Mouse (Mus musculus): ENCODE measurements around the gene Hspa1l. TPM values are rescaled to one million over a fixed set of nuclear protein-coding genes. Genes with fewer than 3 reads are reported as not detected.
"Not testable (repeated sequence)": the region's sequence is repeated elsewhere in the genome, so short reads cannot be mapped to it uniquely, and the experiment has no call there.

Gene Hspa1l
- polyA plus RNA-seq, 1 experiment from 2014 or later: 0.53 TPM

DNA sequence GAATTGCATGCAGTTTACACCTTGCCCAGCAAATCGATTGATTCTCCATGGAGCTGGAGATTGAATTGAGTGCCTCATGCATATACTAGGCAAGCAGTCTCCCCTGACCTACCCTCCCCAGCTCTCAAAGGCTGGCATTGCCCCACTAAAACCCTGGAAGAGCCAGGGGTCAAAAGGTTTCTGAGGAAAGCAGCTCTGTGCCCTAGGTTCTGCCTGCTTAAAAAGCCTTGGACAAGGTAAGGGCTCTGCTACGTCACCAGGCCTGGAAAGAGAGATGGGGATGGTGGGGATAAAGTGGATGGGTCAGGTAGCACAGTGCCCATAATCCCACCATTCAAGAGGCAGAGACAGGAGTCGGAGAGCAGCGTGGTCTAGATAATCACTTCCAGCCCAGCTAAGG, 17.7 kb upstream of the Hspa1l start:
- Histone ChIP-seq H3K4me3 (ENCODE audit: low read depth, low read length) (no peak overlapping the region), H3K36me3 (ENCODE audit: control insufficient read depth, insufficient read depth, low read length) (peaks cover 17% of the 10 kb centered on the region), H3K4me2 (ENCODE audit: low read length) (no peak overlapping the region), H3K27me3 (replicated peaks; ENCODE audit: control insufficient read depth, insufficient read depth, low read length) (no peaks in the 10 kb centered on the region; the same call in 1 of the 2 replicates), H3K4me1 (replicated peaks; ENCODE audit: control insufficient read depth, insufficient read depth, low read length) (peaks cover 4% of the 10 kb centered on the region; the same call in 1 of the 2 replicates), H3K9me3 (ENCODE audit: control insufficient read depth, low read length) (no peaks in the 10 kb centered on the region), H3K27ac (ENCODE audit: low read depth) (no peak overlapping the region), H3K9ac (ENCODE audit: low read length) (no peak overlapping the region)
- DNase-seq (ENCODE audit: low spot score) (no peak), ATAC-seq (replicated peaks; ENCODE audit: low FRiP score, low TSS enrichment, low read depth) (no peak)
- WGBS: 79% methylated on average over 4 of the region's 4 CpGs

DNA sequence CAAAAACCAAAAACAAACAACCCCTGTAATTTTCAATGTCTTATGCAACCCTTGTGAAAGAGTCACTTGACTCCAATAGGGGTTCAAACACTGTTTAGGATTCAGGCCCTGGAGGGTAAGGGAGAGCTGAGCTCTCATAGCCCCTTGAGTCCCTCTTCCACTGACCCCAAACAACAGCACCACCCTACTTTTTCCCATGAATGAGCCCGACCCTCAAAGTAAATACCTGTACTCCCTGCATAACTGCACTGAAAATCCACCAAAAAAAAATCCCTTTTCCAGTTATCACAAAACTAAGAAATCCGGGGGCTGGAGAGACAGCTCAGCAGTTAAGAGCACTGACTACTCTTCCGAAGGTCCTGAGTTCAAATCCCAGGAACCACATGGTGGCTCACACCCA, 16.6 kb upstream of the Hspa1l start:
- H3K27me3 ChIP-seq (replicated peaks; ENCODE audit: control insufficient read depth, insufficient read depth, low read length): no peaks in the 10 kb centered on the region; the same call in 1 of the 2 replicates
- 80% methylated on average over 3 of the region's 3 CpGs for WGBS
- no peak overlapping the region for H3K9ac ChIP-seq (ENCODE audit: low read length)
- H3K36me3 ChIP-seq (ENCODE audit: control insufficient read depth, insufficient read depth, low read length): peaks cover 6% of the 10 kb centered on the region
- H3K9me3 ChIP-seq (ENCODE audit: control insufficient read depth, low read length): no peaks in the 10 kb centered on the region
- peaks cover 7% of the 10 kb centered on the region for H3K4me1 ChIP-seq (replicated peaks; ENCODE audit: control insufficient read depth, insufficient read depth, low read length)
- DNase-seq (ENCODE audit: low spot score) (no peak), ATAC-seq (replicated peaks; ENCODE audit: low FRiP score, low TSS enrichment, low read depth) (no peak)
- H3K27ac ChIP-seq (ENCODE audit: low read depth): no peak overlapping the region
- no peak overlapping the region for H3K4me3 ChIP-seq (ENCODE audit: low read depth, low read length)
- H3K4me2 ChIP-seq (ENCODE audit: low read length): no peak overlapping the region

DNA sequence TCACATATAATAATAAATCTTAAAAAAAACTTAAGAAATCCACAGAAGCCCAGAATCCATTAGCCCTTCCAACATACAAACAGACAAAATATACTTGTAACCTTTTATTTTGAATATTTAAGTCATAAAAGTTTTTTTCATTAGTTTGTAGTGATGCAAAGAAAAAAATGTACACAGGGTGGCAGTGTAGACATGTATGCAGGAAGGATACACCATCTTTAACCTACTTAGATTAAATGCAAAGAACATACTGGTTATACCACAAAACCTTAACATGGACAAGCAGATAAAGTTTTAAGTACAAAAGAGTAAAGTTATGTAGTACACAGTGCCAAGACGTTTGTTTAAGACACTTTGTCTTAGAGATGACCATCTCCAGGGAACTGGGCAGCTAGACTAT, 16.2 kb upstream of the Hspa1l start:
- Histone ChIP-seq H3K27ac (ENCODE audit: low read depth) (no peak overlapping the region), H3K36me3 (ENCODE audit: control insufficient read depth, insufficient read depth, low read length) (peaks cover 2% of the 10 kb centered on the region; the same call in 1 of the 2 replicates), H3K4me3 (ENCODE audit: low read depth, low read length) (no peak overlapping the region), H3K9me3 (ENCODE audit: control insufficient read depth, low read length) (no peaks in the 10 kb centered on the region), H3K9ac (ENCODE audit: low read length) (no peak overlapping the region), H3K4me2 (ENCODE audit: low read length) (no peak overlapping the region), H3K4me1 (replicated peaks; ENCODE audit: control insufficient read depth, insufficient read depth, low read length) (peaks cover 5% of the 10 kb centered on the region), H3K27me3 (replicated peaks; ENCODE audit: control insufficient read depth, insufficient read depth, low read length) (no peaks in the 10 kb centered on the region; the same call in 1 of the 2 replicates)
- WGBS: 38% methylated on average over 1 of the region's 1 CpGs
- ATAC-seq (replicated peaks; ENCODE audit: low FRiP score, low TSS enrichment, low read depth): no peak
- no peak for DNase-seq (ENCODE audit: low spot score)

DNA sequence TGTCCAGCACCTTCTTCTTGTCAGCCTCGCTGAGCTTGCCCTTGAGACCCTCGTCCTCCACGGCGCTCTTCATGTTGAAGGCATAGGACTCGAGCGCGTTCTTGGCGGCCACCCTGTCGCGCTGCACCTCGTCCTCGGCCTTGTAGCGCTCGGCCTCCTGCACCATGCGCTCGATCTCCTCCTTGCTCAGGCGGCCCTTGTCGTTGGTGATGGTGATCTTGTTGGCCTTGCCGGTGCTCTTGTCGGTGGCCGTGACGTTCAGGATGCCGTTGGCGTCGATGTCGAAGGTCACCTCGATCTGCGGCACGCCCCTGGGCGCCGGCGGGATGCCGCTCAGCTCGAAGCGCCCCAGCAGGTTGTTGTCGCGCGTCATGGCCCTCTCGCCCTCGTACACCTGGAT, 15.2 kb upstream of the Hspa1l start:
- not testable (repeated sequence) for H3K9ac ChIP-seq (ENCODE audit: low read length); H3K9me3 ChIP-seq (ENCODE audit: control insufficient read depth, low read length); H3K4me2 ChIP-seq (ENCODE audit: low read length); ATAC-seq (replicated peaks; ENCODE audit: low FRiP score, low TSS enrichment, low read depth); H3K4me3 ChIP-seq (ENCODE audit: low read depth, low read length); H3K27ac ChIP-seq (ENCODE audit: low read depth); H3K27me3 ChIP-seq (replicated peaks; ENCODE audit: control insufficient read depth, insufficient read depth, low read length); H3K4me1 ChIP-seq (replicated peaks; ENCODE audit: control insufficient read depth, insufficient read depth, low read length); H3K36me3 ChIP-seq (ENCODE audit: control insufficient read depth, insufficient read depth, low read length); DNase-seq (ENCODE audit: low spot score)
- WGBS: 17% methylated on average over 16 of the region's 40 CpGs

DNA sequence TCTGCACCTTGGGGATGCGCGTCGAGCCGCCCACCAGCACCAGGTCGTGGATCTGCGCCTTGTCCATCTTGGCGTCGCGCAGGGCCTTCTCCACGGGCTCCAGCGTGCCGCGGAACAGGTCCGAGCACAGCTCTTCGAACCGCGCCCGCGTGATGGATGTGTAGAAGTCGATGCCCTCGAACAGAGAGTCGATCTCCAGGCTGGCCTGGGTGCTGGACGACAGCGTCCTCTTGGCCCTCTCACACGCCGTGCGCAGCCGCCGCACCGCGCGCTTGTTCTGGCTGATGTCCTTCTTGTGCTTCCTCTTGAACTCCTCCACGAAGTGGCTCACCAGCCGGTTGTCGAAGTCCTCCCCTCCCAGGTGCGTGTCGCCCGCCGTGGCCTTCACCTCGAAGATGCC, 14.5 kb upstream of the Hspa1l start:
- H3K9me3 ChIP-seq (ENCODE audit: control insufficient read depth, low read length); H3K36me3 ChIP-seq (ENCODE audit: control insufficient read depth, insufficient read depth, low read length); H3K9ac ChIP-seq (ENCODE audit: low read length); ATAC-seq (replicated peaks; ENCODE audit: low FRiP score, low TSS enrichment, low read depth); H3K4me2 ChIP-seq (ENCODE audit: low read length); H3K4me3 ChIP-seq (ENCODE audit: low read depth, low read length); H3K27ac ChIP-seq (ENCODE audit: low read depth); H3K27me3 ChIP-seq (replicated peaks; ENCODE audit: control insufficient read depth, insufficient read depth, low read length); H3K4me1 ChIP-seq (replicated peaks; ENCODE audit: control insufficient read depth, insufficient read depth, low read length); DNase-seq (ENCODE audit: low spot score): not testable (repeated sequence)
- 23% methylated on average over 23 of the region's 40 CpGs for WGBS

DNA sequence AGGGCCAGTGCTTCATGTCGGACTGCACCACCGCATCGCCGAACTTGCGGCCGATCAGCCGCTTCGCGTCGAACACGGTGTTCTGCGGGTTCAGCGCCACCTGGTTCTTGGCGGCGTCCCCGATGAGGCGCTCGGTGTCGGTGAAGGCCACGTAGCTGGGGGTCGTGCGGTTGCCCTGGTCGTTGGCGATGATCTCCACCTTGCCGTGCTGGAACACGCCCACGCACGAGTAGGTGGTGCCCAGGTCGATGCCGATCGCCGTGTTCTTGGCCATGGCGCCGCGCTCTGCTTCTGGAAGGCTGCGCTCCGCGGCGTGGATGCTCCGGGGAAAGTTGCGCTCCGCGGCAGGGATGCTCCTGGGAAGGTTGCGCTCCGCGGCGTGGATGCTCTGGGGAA, 13.8 kb upstream of the Hspa1l start:
- Histone ChIP-seq H3K4me2 (ENCODE audit: low read length) (peak overlapping the region; percentile 76), H3K4me3 (ENCODE audit: low read depth, low read length) (peak overlapping the region; percentile 50; the same call in 1 of the 2 replicates)
- H3K27me3 ChIP-seq (replicated peaks; ENCODE audit: control insufficient read depth, insufficient read depth, low read length); H3K36me3 ChIP-seq (ENCODE audit: control insufficient read depth, insufficient read depth, low read length); DNase-seq (ENCODE audit: low spot score); H3K9me3 ChIP-seq (ENCODE audit: control insufficient read depth, low read length); H3K4me1 ChIP-seq (replicated peaks; ENCODE audit: control insufficient read depth, insufficient read depth, low read length); H3K9ac ChIP-seq (ENCODE audit: low read length); H3K27ac ChIP-seq (ENCODE audit: low read depth): not testable (repeated sequence)
- peak; percentile 30 for ATAC-seq (replicated peaks; ENCODE audit: low FRiP score, low TSS enrichment, low read depth)
- WGBS: 4% methylated on average over 25 of the region's 47 CpGs

DNA sequence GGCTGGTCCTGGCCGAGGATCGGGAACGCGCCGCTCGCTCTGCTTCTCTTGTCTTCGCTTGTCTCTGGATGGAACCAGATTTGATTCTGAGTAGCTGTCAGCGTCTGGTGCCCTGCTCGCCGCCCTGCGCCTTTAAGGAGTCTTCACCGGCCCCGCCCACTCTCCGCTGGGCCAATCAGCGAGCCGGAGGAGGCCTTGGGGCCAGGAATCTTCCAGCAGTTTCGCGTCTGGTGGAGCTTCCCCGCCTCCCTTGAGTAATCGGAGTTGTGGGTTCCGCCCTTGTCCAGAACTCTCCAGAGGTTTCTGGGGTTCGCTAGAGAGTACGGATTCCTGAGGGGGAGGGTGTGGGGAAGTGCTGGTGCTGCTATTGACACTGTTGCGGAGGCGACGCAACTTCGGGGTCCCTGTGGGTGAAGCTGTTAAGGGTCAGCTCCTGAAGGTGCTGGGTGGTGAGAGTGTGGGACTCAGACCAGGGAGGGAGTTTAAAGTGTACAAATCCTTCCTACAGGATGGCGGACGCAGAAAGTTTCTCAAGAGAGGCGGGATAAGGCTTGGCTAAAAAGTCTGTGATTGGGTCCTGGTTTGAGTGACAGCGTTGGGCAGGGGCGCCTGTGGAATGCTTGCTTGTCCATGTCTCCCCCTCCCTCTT, 13.2 kb upstream of the Hspa1l start, which contains the start of gene Hspa1b:
Gene Hspa1b (minus strand): TSS at position 109 of the 649 bp plus-strand sequence.
- not testable (repeated sequence) for H3K9me3 ChIP-seq (ENCODE audit: control insufficient read depth, low read length); H3K36me3 ChIP-seq (ENCODE audit: control insufficient read depth, insufficient read depth, low read length); H3K4me1 ChIP-seq (replicated peaks; ENCODE audit: control insufficient read depth, insufficient read depth, low read length); H3K27me3 ChIP-seq (replicated peaks; ENCODE audit: control insufficient read depth, insufficient read depth, low read length)
- DNase-seq (ENCODE audit: low spot score) (peak; percentile 96), ATAC-seq (replicated peaks; ENCODE audit: low FRiP score, low TSS enrichment, low read depth) (peak; percentile 94)
- H3K4me3 ChIP-seq (ENCODE audit: low read depth, low read length): peak within 1 kb of the TSS; percentile 50
- WGBS: under 1% methylated on average over 29 of the region's 32 CpGs
- H3K9ac ChIP-seq (ENCODE audit: low read length): peak within 1 kb of the TSS; percentile 54
- peak within 1 kb of the TSS; percentile 76 for H3K4me2 ChIP-seq (ENCODE audit: low read length)
- peak within 1 kb of the TSS; percentile 95 for H3K27ac ChIP-seq (ENCODE audit: low read depth)

DNA sequence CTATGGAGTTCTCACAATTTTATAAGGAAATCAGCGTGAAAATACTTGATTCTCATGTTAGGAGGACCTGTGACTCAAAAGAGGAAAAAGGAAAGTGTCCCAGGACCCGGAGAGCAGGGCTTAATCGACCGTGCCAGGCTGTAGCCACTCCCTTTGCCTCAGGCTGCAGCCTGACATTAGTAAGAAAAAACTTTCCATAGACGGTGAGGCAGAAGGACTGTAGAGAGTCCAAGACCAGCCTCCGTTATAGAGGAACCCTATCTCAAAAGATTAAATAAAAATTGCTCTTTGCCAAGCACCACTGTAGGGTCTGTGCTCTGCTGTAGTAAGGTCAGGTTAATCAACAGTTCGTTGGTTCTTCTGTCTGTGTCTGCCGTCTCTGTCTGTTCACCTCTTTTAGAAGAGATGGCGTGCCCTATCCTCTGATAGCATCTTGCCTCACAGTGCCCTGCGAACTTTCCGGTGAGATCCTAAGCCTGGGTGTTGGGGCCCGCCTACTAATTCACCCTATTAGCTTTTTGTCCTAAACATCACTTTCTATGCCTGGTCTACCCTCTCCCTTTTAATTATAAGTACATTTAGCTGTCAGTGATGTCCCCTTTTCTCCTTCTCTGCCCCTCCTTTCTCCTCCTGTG, 12.5 kb upstream of the Hspa1l start:
- WGBS: 16% methylated on average over 12 of the region's 12 CpGs
- H3K27me3 ChIP-seq (replicated peaks; ENCODE audit: control insufficient read depth, insufficient read depth, low read length): no peaks in the 10 kb centered on the region; the same call in 1 of the 2 replicates
- H3K36me3 ChIP-seq (ENCODE audit: control insufficient read depth, insufficient read depth, low read length): no peaks in the 10 kb centered on the region
- peak overlapping the region; percentile 76 for H3K4me2 ChIP-seq (ENCODE audit: low read length)
- DNase-seq (ENCODE audit: low spot score) (no peak), ATAC-seq (replicated peaks; ENCODE audit: low FRiP score, low TSS enrichment, low read depth) (no peak; the same call in 1 of the 2 replicates)
- peak overlapping the region; percentile 95 for H3K27ac ChIP-seq (ENCODE audit: low read depth)
- H3K9ac ChIP-seq (ENCODE audit: low read length): peak overlapping the region; percentile 54
- H3K4me3 ChIP-seq (ENCODE audit: low read depth, low read length): peak overlapping the region; percentile 50
- peaks cover 5% of the 10 kb centered on the region for H3K4me1 ChIP-seq (replicated peaks; ENCODE audit: control insufficient read depth, insufficient read depth, low read length)
- H3K9me3 ChIP-seq (ENCODE audit: control insufficient read depth, low read length): no peaks in the 10 kb centered on the region

Data from intestine, embryonic 14.5 days (tissue).